Mouse (Mus musculus): ENCODE results near the gene Gm49355. TPM values are rescaled to one million over a fixed set of nuclear protein-coding genes. Genes with fewer than 3 reads are reported as not detected.

The Gm49355 gene
- total and polyA plus RNA-seq, 3 experiments: 0.83 TPM; not detected in 2

DNA sequence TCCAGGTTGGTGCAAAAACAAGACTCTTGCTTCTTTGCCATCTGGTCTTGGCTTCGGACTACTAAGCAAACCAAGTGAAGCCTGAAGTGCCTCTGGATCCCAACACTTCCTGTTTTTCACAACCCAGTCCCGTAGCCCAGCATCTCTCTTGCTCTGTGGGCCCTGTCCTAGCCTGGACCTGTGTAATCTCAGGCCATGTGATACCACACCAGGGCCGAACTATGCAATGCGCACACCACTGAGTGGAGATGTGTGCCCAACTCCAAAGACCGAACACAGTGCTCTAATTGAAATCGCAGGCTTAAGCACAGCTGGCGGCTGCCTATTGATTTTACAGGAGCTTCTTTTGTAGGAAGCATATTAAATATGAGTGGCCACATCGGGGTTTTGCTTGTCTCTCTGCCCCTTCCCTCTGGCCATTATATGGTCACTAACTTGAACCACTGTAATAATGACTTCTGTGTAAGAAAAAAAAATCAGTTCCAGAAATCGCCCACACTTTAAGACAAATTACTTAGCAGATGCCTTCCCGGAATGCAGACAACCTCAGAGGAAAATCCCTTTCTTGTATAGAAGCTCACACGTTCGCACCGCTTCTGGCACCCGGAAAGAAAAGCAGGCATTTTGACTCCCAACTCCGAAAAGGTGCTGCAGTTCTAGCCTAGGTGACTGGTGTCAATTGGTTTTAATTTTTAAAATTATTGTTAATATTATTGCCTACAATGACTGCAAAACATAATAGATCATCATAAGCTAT is 65.7 kb downstream of the Gm49355 start:
- no peak for ATAC-seq (ENCODE audit: extremely low read depth, insufficient number of reproducible peaks, low FRiP score, poor library complexity, severe bottlenecking)
- Histone ChIP-seq H3K27me3 (ENCODE audit: insufficient read depth, low read length) (peaks cover 7% of the 10 kb centered on the region; the same call in 1 of the 2 replicates), H3K4me3 (ENCODE audit: low read depth, low read length) (no peak overlapping the region), H3K4me1 (ENCODE audit: insufficient read depth, low read depth, low read length) (no peaks in the 10 kb centered on the region), H3K9me3 (replicated peaks) (peaks cover 18% of the 10 kb centered on the region), H3K36me3 (replicated peaks) (no peaks in the 10 kb centered on the region)
- TF ChIP-seq GATA1 (IDR thresholded peaks at IDR 0.05; ENCODE audit: borderline replicate concordance, low read length): no peak
- TF ChIP-seq POLR2AphosphoS5 (IDR thresholded peaks at IDR 0.05; ENCODE audit: insufficient replicate concordance, low read depth, low read length): no peak
- TF ChIP-seq TAL1 (conservative IDR thresholded peaks at IDR 0.05; ENCODE audit: low read depth, low read length): no peak
- TF ChIP-seq GATA2 (IDR thresholded peaks at IDR 0.05; ENCODE audit: borderline replicate concordance, low read depth, low read length): no peak
- no peak for TF ChIP-seq CTCF (IDR thresholded peaks at IDR 0.05; ENCODE audit: low read depth, low read length)
- no peak for DNase-seq (ENCODE audit: low spot score)

DNA sequence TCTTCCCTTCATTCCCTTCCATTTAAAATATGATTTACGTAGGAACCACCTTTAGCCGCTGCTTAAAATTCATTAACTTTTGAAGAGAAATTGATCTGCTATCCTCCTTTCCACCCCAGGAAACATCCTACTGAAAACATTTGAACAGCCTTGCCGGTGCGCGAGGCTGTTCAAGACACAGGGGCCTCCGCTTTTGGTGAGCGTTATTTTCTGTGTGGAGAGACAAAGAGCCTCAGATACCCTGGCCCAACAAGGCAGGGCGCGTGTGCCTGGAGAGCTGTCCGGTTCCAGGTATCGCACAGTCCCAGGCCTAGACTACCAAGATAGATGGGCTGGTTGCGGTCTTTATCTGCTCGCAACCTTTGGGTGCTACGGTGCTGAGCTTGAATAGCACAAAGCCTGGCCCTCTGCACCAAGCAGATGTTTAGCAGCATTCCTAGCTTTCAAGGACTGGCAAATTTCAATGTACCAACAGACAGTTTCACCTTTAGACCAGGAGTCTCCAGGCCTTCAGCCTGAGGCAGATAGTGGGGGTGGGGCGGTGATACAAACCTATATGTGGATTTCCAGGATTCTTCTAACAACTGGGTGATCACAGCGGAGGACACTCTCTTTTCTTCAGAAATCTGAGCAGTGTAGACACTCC is 66.6 kb downstream of the Gm49355 start:
- Histone ChIP-seq H3K27me3 (ENCODE audit: insufficient read depth, low read length) (peaks cover 7% of the 10 kb centered on the region; the same call in 1 of the 2 replicates), H3K4me1 (ENCODE audit: insufficient read depth, low read depth, low read length) (no peaks in the 10 kb centered on the region), H3K9me3 (replicated peaks) (peaks cover 12% of the 10 kb centered on the region), H3K36me3 (replicated peaks) (no peaks in the 10 kb centered on the region), H3K4me3 (ENCODE audit: low read depth, low read length) (no peak overlapping the region)
- DNase-seq (ENCODE audit: low spot score) (no peak), ATAC-seq (ENCODE audit: extremely low read depth, insufficient number of reproducible peaks, low FRiP score, poor library complexity, severe bottlenecking) (no peak)
- TF ChIP-seq TAL1 (conservative IDR thresholded peaks at IDR 0.05; ENCODE audit: low read depth, low read length): no peak

Other genes with a start within 250 kb of the Gm49355 start
- gene 3830406C13Rik, start 197 bp downstream of the Gm49355 start, total RNA-seq (2014; fragmentation: Nextera tagmentation): 52.1 and 62.4 TPM in 2 replicates
- gene 3830406C13Rik, start 197 bp downstream of the Gm49355 start, total RNA-seq (2017): 27.8 and 30.9 TPM in 2 replicates
- 3.1 and 4.0 TPM in 2 replicates for gene 3830406C13Rik, start 197 bp downstream of the Gm49355 start, polyA plus RNA-seq (2012)
- gene Fezf2, start 64.2 kb downstream of the Gm49355 start, total RNA-seq (2014; fragmentation: Nextera tagmentation): not detected in 2 replicates
- gene Fezf2, start 64.2 kb downstream of the Gm49355 start, total RNA-seq (2017): 0.11 TPM in 1 of 2 replicates, not detected in the other
- not detected in 2 replicates for gene Fezf2, start 64.2 kb downstream of the Gm49355 start, polyA plus RNA-seq (2012)